Mouse (Mus musculus) limb, embryonic 15.5 days (tissue): ENCODE data around the gene Usp31. TPM values are rescaled to one million over a fixed set of nuclear protein-coding genes. Genes with fewer than 3 reads are reported as not detected.

Experiments
- polyA plus RNA-seq: library from polyadenylated mRNA; unstranded; fragments of >200 nt; fragmentation: Nextera tagmentation; extraction: Ambion mirVana; gene quantifications from 2 replicates; pipeline ENCODE4 v1.2.1, GENCODE M21; 2015

Gene Usp31
- polyA plus RNA-seq, 1 experiment from 2014 or later: 2.4 TPM

Other genes with a start within 250 kb of the Usp31 start
- gene Scnn1g, start 27.2 kb upstream of the Usp31 start, polyA plus RNA-seq: 0.34 and 0.38 TPM in 2 replicates
- gene Scnn1b, start 157.8 kb upstream of the Usp31 start, polyA plus RNA-seq: 0.26 and 0.55 TPM in 2 replicates